Mouse (Mus musculus): ENCODE results near the gene Morn4.
"Not testable (repeated sequence)": the region's sequence is repeated elsewhere in the genome, so short reads cannot be mapped to it uniquely, and the experiment has no call there.

Gene Morn4

DNA sequence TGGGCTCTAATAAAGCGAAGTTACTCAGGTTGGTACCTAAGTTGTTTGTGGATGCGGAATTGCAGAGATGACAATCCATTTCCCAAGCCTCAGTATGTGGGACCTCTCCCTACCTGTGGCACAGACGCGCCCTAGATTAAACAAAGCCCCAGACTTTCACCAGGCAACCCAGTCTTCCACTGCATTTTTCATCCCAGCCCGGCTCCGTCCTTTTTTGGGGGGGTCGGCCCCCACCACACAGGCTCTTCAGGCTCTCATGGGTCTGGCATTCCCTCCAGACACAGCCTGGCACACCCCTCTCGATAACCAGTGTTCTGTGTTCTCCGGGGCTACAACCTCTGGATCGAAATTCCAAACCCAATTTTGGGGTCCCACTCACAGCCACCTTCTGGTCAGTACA lies 467 bp downstream of the Morn4 start:
- no peak for DNase-seq (ENCODE audit: low read depth, low spot score)

GRCm38 (mm10) chr19:42081613-42082012 lies 4.5 kb downstream of the Morn4 start:
- not testable (repeated sequence) for DNase-seq (ENCODE audit: low read depth, low spot score)

- no peak for DNase-seq (ENCODE audit: low read depth, low spot score)
Observed at GRCm38 (mm10) chr19:42080469-42080868, 5.7 kb downstream of the Morn4 start.

- DNase-seq (ENCODE audit: low read depth, low spot score) = no peak
Observed at GRCm38 (mm10) chr19:42079950-42080349, 6.2 kb downstream of the Morn4 start.

- DNase-seq (ENCODE audit: low read depth, low spot score) = no peak
Observed at GRCm38 (mm10) chr19:42079006-42079405, 7.2 kb downstream of the Morn4 start.

DNA sequence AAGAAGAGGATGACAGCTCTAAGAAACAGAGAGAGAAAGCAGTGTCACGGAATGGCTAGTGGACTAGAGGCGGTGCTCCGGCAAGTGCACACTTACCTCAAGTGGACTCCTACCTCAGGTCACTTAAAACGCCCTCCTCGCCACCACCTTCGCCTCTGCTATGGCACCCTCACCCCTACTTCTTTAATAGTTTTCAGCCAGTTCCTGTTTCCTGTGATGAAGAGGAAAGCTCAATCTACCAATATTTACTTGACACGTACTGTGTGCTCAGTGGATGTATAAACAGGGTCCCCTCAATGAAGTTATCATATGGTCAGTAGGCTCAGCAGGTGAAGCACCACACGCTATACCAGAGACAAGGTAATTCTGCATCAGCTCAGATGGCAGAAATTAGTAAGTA lies 7.6 kb downstream of the Morn4 start:
- DNase-seq (ENCODE audit: low read depth, low spot score) = no peak

GRCm38 (mm10) chr19:42075992-42076391 lies 10.2 kb downstream of the Morn4 start:
- no peak for DNase-seq (ENCODE audit: low read depth, low spot score)

GRCm38 (mm10) chr19:42075051-42075450 lies 11.1 kb downstream of the Morn4 start:
- DNase-seq (ENCODE audit: low read depth, low spot score) = no peak

GRCm38 (mm10) chr19:42072802-42073201 lies 13.4 kb downstream of the Morn4 start:
- no peak for DNase-seq (ENCODE audit: low read depth, low spot score)

GRCm38 (mm10) chr19:42071886-42072608 lies 14.1 kb downstream of the Morn4 start:
- DNase-seq (ENCODE audit: low read depth, low spot score) = no peak

- DNase-seq (ENCODE audit: low read depth, low spot score) = no peak
Observed at GRCm38 (mm10) chr19:42071221-42071620, 14.9 kb downstream of the Morn4 start.

DNA sequence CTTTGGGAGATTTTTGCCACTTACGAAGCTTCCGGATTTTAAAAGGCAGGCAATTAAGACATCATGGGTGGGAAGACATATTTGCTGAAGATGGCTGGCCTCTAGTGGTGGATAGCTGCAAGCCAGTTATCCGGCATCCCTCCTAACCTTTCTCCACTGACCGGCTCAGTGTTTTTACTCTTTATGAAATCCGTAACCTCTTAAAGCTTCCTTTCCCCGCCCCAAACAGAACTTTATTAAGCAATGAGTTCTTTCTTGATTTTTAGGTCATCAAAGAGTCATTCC lies 17.0 kb downstream of the Morn4 start:
- no peak for DNase-seq (ENCODE audit: low read depth, low spot score)

DNA sequence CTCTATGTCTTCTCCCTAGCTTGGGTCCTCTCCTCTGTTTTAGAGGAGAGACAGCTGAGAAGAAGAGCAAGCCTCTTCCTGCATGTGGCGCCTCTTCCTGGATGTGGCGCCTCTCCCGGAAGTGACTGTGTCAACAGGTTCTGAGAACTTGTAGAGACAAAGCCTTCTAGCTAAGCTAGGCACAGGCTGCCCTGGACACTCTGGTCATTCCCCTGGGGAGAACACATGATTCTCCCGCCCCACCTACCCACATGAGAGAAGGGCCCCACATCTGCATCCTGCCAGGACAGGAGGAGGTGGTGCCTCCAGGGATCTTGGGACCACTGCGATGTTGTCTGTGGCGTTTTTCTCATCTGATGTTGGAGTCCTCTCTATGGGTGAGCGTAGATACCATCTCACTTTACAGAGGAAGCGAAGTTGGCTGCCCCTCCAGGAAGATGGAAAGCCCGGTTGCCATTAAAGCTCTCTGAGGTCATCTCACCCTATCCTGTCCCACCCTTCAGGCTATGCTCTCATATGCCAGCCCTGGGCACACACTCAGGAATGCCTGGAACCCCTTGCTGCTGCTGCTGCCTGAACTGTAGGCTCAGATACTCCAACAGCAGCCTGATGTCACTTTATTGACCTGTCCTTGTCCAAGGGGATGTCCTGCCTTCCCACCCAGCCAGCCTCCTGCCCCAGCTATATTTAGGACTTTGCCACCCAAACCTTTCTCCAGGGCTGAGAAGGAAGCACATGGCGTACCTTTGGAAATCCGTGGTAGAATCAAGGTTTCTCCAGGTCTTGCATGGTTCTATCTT lies 17.5 kb downstream of the Morn4 start:
- no peak for DNase-seq (ENCODE audit: low read depth, low spot score)

GRCm38 (mm10) chr19:42061443-42061842 lies 24.7 kb downstream of the Morn4 start:
- DNase-seq (ENCODE audit: low read depth, low spot score) = no peak

DNA sequence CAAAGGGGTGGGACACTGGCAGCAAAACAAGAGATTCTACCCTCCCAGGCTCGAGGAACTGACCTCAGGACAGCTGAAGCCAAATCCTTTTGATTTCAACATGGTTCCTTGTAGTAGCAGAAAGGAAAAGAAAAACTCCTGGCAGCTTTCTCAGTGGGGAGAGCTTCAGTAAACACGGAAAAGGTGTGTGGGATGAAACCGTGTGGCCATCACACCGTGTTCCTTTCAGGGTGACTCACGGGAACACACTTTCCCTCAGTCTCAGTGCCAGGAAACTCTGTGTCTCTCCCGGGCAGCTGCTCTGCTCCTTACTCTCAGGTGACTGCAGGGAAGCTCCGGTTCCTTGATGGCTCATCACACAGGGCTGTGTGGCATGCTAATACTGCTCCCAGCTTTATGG lies 27.7 kb downstream of the Morn4 start:
- DNase-seq (ENCODE audit: low read depth, low spot score) = no peak

GRCm38 (mm10) chr19:42056719-42057409 lies 29.3 kb downstream of the Morn4 start:
- DNase-seq (ENCODE audit: low read depth, low spot score) = no peak

GRCm38 (mm10) chr19:42055881-42056280 lies 30.3 kb downstream of the Morn4 start:
- DNase-seq (ENCODE audit: low read depth, low spot score) = no peak

DNA sequence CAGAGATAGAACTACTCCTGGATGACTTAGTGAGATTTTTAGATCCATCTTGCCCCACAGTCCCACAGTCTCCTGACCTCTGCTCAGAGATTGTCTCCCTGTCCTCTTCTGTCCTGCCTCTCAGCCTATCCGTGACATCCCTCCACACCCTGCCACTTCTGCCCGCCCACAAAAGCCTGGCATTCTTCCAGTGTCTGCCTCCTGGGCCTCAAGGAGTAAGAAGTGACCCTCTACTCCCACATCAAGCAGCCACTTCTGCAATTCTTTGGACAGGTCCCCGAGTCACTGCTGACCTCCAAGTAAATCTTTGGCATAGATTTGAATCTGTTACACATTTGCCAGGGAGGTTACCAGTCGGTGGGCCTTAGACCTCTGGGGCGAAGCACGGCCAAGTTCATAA lies 31.9 kb downstream of the Morn4 start:
- no peak for DNase-seq (ENCODE audit: low read depth, low spot score)

DNA sequence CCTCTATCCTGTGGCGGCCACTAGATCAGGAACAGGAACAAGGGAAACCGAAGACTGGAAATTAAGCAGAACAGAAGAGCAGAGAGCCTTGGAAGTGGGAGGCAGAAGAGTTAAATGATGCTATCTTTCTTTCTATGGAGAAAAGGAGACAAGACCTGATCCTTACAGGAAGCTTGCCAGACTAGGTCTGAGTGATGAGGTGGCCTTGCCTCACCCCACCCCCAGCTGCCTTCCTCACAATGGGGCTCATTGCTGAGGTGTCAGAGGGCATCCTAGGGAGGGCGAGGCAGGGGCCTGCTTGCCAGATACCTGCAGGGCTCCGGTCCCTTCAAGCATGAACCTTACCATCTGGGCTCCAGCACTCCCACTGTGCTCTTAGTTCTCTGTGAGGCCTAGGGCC lies 34.2 kb downstream of the Morn4 start, which contains the start of gene 4933411K16Rik:
Gene 4933411K16Rik, plus strand, starts transcription at position 301 of the 400 bp plus-strand sequence.
- DNase-seq (ENCODE audit: low read depth, low spot score) = no peak

DNA sequence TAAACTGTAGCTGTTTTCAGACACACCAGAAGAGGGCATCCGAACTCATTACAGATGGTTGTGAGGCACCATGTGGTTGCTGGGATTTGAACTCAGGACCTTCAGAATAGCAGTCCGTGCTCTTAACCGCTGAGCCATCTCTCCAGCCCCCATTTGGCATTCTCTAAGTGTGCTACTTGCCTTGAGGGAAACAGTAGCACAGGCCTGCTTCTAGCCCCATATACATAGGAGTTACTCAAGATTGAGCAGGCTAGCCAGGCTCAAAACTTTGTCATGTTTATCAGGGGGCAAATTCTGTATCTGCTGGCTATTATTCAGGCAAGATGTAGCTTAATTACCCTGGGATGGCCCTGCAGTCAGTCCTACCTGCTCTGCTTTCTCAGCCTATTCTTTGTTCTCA lies 34.8 kb downstream of the Morn4 start:
- no peak for DNase-seq (ENCODE audit: low read depth, low spot score)

GRCm38 (mm10) chr19:42050251-42050650 lies 35.9 kb downstream of the Morn4 start:
- no peak for DNase-seq (ENCODE audit: low read depth, low spot score)

DNA sequence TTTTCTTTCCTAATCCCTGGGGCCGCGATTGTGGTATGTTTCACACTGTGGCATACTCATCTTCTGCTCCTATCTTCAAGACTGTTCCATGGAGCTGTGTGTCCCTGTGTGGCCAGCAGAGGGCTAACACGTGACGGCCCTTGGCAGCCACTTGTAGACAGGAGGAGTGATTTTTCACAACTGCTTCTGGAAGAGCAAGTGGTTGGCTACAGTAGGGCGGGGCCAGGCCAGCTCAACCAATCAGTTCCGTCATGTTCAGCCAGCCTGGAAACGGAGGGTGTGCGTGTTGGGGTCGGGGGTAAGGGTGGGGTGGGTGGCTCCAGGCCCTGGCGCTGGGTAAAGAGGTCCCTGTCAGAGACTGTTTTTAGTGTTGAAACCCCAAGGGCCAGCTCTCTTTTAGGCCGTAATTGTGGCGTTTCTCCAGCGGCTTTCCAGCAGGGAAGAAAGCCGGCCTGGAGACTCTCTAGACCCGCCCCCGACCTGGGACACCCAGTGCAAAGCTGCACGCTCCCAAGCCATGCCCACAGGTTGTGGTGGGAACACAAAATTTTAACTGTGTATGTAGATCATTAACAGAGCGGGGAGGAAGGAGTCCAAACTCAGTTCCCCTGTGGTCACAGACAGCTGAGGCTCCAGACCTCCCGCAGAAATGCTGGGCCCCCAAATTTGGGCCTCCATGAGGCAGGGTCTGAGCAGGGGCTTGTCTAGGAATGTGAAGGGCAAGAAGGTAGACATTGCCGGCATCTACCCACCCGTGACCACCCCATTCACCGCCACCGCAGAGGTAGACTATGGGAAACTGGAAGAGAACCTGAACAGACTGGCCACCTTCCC lies 40.7 kb downstream of the Morn4 start, which contains the start of gene Hoga1:
Gene Hoga1, plus strand, starts transcription at position 342 of the 834 bp plus-strand sequence.
- DNase-seq (ENCODE audit: low read depth, low spot score) = no peak
